Mouse (Mus musculus) embryonic facial prominence, embryonic 15.5 days (tissue): ENCODE data around the gene Pln. TPM values are rescaled to one million over a fixed set of nuclear protein-coding genes. Genes with fewer than 3 reads are reported as not detected.

Experiments
- ATAC-seq: fragments of 200-750 bp; cut with Nextera tagmentation; 2 replicates; pipeline ENCODE4 v1.8.0; 2017; ENCODE audit warnings: low read depth, moderate TSS enrichment; ENCODE audit not compliant: insufficient number of reproducible peaks, low FRiP score, low TSS enrichment
- H3K27ac ChIP-seq: fragments of 300-500 bp; sonication (generic); replicated peaks from 2 replicates; pipeline ENCODE4 v1.5.1; 2015; ENCODE audit warnings: mild to moderate bottlenecking, inconsistent platforms
- H3K27me3 ChIP-seq: fragments of 300-500 bp; sonication (generic); 2 replicates; pipeline ENCODE4 v1.6.1; 2015; ENCODE audit warnings: inconsistent platforms
- H3K36me3 ChIP-seq: fragments of 300-500 bp; sonication (generic); 2 replicates; pipeline ENCODE4 v1.6.1; 2015; ENCODE audit warnings: mild to moderate bottlenecking, inconsistent platforms
- H3K4me1 ChIP-seq: fragments of 300-500 bp; sonication (generic); 2 replicates; pipeline ENCODE4 v1.6.1; 2015; ENCODE audit warnings: inconsistent platforms
- H3K4me2 ChIP-seq: fragments of 300-500 bp; sonication (generic); replicated peaks from 2 replicates; pipeline ENCODE4 v1.6.1; 2015; ENCODE audit warnings: mild to moderate bottlenecking, inconsistent platforms
- H3K4me3 ChIP-seq: fragments of 300-500 bp; sonication (generic); replicated peaks from 2 replicates; pipeline ENCODE4 v1.5.1; 2015; ENCODE audit warnings: mild to moderate bottlenecking, inconsistent platforms
- H3K9ac ChIP-seq: fragments of 300-500 bp; sonication (generic); 2 replicates; pipeline ENCODE4 v1.6.1; 2015; ENCODE audit warnings: inconsistent platforms
- H3K9me3 ChIP-seq: fragments of 300-500 bp; sonication (generic); replicated peaks from 2 replicates; pipeline ENCODE4 v1.6.1; 2016; ENCODE audit warnings: inconsistent platforms
- WGBS: fragments of 180-500 bp; shearing (Covaris S2); methylation state at CpG from one replicate; pipeline ENCODE4 v1.1.7; 2015; 5-methylcytosine and 5-hydroxymethylcytosine counted together
- polyA plus RNA-seq: library from polyadenylated mRNA; unstranded; fragments of >200 nt; fragmentation: Nextera tagmentation; extraction: Ambion mirVana; gene quantifications from 2 replicates; pipeline ENCODE4 v1.2.1, GENCODE M21; 2015

The Pln gene
- polyA plus RNA-seq, 1 experiment from 2014 or later = 0.95 TPM

DNA sequence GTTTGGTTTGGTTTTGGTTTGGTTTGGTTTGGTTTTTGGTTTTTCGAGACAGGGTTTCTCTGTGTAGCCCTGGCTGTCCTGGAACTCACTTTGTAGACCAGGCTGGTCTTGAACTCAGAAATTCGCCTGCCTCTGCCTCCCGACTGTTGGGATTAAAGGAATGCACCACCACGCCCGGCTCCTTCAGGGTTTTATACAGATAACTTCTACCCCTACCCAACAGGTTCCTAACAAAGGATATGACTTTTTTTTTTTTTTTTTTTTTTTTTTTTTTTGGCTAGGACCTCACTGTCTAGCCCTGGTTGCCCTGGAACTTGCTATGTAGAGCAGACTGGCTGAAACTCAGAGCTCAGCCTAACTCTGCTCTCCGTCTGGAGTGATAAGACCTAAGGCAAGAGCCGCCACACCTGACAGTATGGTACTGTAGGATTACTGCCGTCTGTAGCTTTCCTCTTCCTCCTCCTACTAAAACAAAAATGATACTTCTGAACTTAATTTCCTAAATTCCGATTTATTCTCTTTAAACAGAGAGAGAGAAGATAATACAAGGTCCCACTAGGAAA is 4.8 kb downstream of the Pln start:
- Histone ChIP-seq H3K9me3 (no peaks in the 10 kb centered on the region), H3K4me2 (no peak overlapping the region), H3K27me3 (no peaks in the 10 kb centered on the region), H3K36me3 (no peaks in the 10 kb centered on the region), H3K27ac (no peak overlapping the region), H3K4me3 (no peak overlapping the region), H3K4me1 (no peaks in the 10 kb centered on the region), H3K9ac (no peak overlapping the region)
- no peak for ATAC-seq
- 82% methylated on average over 9 of the region's 9 CpGs for WGBS

DNA sequence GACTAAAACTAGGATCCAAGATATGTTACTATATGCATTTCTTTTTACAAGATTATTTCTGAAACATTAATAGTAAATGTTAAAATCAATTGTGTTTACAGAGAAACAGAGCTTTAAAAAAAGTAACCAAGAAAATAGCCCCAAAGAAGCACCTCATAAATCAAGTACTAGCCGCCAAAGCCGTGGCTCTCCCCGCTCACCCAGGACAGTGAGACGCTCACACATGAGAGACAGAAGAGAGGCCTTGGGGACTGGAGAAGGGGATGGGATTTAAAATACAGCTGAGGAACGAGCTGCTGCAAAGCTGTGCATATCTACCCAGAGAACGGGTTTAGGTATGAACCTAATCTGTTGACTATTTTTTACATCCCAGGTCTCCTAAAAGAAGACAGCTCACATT is 5.9 kb downstream of the Pln start:
- H3K4me1 ChIP-seq = 0 out of 2 replicates have a peak, but pooled peaks cover under 1% of the 10 kb centered on the region
- WGBS = 77% methylated on average over 6 of the region's 6 CpGs
- ATAC-seq = no peak
- no peak overlapping the region for H3K4me2 ChIP-seq
- H3K36me3 ChIP-seq = 0 out of 2 replicates have a peak, but pooled peaks cover 4% of the 10 kb centered on the region
- H3K4me3 ChIP-seq = no peak overlapping the region
- no peaks in the 10 kb centered on the region for H3K9me3 ChIP-seq
- no peak overlapping the region for H3K9ac ChIP-seq
- H3K27me3 ChIP-seq = no peaks in the 10 kb centered on the region
- no peak overlapping the region for H3K27ac ChIP-seq

DNA sequence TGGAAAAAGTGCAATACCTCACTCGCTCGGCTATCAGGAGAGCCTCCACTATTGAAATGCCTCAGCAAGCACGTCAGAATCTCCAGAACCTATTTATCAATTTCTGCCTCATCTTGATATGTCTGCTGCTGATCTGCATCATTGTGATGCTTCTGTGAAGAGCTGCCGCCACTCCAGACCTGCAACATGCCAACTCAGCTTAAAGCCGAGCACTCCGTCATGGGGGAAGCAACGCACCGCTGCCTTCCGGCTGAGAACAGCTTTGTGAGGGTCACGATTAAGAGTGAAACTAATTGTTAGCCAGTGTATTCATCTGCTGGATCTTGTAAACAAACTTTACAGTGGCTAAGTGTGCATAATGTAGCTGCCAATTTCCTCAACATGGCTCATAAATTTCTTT is 6.4 kb downstream of the Pln start:
- H3K4me1 ChIP-seq = 0 out of 2 replicates have a peak, but pooled peaks cover 4% of the 10 kb centered on the region
- H3K9ac ChIP-seq = no peak overlapping the region
- no peak overlapping the region for H3K27ac ChIP-seq
- H3K4me3 ChIP-seq = no peak overlapping the region
- ATAC-seq = no peak
- H3K27me3 ChIP-seq = no peaks in the 10 kb centered on the region
- H3K4me2 ChIP-seq = no peak overlapping the region
- H3K9me3 ChIP-seq = no peaks in the 10 kb centered on the region
- 81% methylated on average over 10 of the region's 10 CpGs for WGBS
- H3K36me3 ChIP-seq = 0 out of 2 replicates have a peak, but pooled peaks cover 6% of the 10 kb centered on the region

DNA sequence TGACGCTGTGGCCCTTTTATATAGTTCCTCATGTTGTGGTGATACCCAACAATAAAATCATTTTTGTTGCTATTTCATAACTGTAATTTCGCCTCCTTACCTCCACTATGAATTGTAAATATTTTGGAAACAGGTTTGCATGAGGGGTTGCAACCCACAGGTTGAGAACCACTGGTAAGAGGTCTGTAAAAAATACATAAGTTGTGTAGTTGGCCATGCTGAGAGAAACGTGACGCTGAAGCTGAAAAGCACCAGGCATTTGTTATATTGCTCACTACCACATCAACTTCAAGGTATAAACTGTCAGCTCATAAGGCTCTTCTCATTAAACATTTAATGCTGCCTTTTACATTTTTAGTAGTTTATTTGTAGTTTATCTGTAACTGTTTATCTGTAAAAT is 8.0 kb downstream of the Pln start:
- no peak overlapping the region for H3K4me2 ChIP-seq
- ATAC-seq = no peak
- H3K9me3 ChIP-seq = no peaks in the 10 kb centered on the region
- WGBS = 91% methylated on average over 4 of the region's 4 CpGs
- H3K9ac ChIP-seq = no peak overlapping the region
- H3K36me3 ChIP-seq = 0 out of 2 replicates have a peak, but pooled peaks cover 9% of the 10 kb centered on the region
- H3K27me3 ChIP-seq = no peaks in the 10 kb centered on the region
- no peak overlapping the region for H3K4me3 ChIP-seq
- 0 out of 2 replicates have a peak, but pooled peaks cover 4% of the 10 kb centered on the region for H3K4me1 ChIP-seq
- no peak overlapping the region for H3K27ac ChIP-seq

DNA sequence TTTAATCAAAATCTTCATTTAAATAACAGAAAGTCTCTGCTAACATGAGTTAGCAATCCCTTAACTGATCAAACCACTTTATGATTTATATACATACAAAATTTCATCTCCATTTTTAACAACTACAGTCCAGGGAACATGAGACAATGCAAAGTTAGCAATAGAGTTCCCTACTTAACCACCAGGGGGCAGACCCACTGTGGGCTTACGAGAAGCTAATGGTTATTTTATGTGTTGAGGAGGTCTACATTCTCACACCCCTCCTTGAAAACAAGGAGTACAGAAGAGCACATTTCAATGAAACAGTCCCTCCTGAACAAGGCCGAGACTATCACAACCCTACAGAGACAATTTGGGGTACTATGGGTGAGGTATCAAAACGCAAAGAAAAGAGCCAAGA is 9.0 kb downstream of the Pln start:
- Histone ChIP-seq H3K4me3 (no peak overlapping the region), H3K9me3 (no peaks in the 10 kb centered on the region), H3K27me3 (no peaks in the 10 kb centered on the region), H3K36me3 (0 out of 2 replicates have a peak, but pooled peaks cover 9% of the 10 kb centered on the region), H3K4me2 (no peak overlapping the region), H3K4me1 (0 out of 2 replicates have a peak, but pooled peaks cover 4% of the 10 kb centered on the region), H3K27ac (no peak overlapping the region), H3K9ac (no peak overlapping the region)
- no peak for ATAC-seq
- 59% methylated on average over 3 of the region's 3 CpGs for WGBS

DNA sequence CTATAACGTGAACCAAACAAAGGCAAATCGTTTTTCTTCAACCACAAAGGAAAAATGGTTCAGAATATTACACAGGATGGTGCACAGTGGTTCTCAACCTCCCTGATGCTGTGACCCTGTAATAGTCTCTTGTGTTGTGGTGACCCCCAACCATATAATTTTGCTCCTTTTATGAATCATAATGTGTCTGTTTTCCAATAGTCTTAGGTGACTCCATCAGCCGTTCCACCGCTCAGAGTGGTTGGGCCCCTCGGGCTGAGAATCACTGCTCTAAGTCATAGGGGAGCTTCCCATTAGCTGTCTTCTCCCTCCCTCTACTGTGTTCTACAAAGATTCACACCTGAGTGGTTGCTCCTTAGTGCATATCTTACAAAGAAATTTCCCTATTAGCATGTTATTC is 9.4 kb downstream of the Pln start:
- WGBS = 81% methylated on average over 5 of the region's 5 CpGs
- H3K9me3 ChIP-seq = no peaks in the 10 kb centered on the region
- no peak overlapping the region for H3K4me2 ChIP-seq
- no peak for ATAC-seq
- 0 out of 2 replicates have a peak, but pooled peaks cover 9% of the 10 kb centered on the region for H3K36me3 ChIP-seq
- no peaks in the 10 kb centered on the region for H3K27me3 ChIP-seq
- 0 out of 2 replicates have a peak, but pooled peaks cover 4% of the 10 kb centered on the region for H3K4me1 ChIP-seq
- no peak overlapping the region for H3K27ac ChIP-seq
- H3K9ac ChIP-seq = no peak overlapping the region
- no peak overlapping the region for H3K4me3 ChIP-seq

DNA sequence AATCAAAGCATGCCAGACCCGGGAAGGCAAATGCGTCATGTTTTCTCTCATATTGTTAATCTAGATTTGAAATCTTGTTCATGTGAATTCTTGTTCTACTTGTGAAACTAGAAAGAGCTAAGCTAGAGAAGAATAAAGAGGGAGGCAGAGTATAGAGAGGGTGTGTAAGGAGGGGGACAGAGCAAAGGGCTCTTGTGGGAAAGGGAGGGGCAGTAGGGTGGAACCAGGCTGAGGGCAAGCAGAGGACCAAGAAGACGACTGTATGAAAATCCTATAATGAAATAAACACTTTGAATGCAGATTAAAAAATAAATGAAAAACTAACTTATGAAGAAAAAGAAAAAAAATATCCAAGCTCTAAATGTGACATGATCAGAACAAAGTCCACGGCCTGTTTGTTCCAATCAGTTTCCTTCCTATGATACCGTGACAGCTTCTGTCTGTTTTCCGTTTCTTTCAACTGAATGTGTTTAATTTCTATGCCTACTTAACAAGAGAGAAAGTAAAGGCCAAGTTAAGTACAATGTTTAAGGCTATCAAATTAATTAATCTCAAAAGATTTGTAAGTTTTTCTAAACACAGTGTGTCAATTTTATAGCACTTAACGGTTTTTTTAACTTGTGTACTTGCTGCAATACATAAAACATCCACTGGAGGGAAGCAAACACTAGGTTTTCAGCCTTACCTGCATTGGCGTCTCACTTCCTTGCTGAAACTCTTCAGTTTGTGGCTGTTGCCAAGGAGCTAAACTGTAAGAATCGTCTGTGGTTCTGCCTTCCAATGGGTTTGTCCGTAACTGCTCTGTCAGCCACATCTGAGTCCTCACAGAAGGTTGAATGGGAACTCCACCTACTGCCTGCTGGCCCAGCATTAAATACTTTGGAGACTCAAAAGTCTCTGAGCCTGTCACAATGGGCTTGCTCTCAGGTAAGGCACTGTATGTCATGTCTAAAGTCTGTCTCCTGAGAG is 10.6 kb downstream of the Pln start:
- Histone ChIP-seq H3K9ac (no peak overlapping the region), H3K4me1 (0 out of 2 replicates have a peak, but pooled peaks cover 4% of the 10 kb centered on the region), H3K36me3 (0 out of 2 replicates have a peak, but pooled peaks cover 9% of the 10 kb centered on the region), H3K9me3 (no peaks in the 10 kb centered on the region), H3K27me3 (no peaks in the 10 kb centered on the region), H3K4me3 (no peak overlapping the region), H3K4me2 (no peak overlapping the region), H3K27ac (no peak overlapping the region; the same call in 1 of the 2 replicates)
- WGBS = 57% methylated on average over 10 of the region's 10 CpGs
- ATAC-seq = no peak; the same call in 1 of the 2 replicates

DNA sequence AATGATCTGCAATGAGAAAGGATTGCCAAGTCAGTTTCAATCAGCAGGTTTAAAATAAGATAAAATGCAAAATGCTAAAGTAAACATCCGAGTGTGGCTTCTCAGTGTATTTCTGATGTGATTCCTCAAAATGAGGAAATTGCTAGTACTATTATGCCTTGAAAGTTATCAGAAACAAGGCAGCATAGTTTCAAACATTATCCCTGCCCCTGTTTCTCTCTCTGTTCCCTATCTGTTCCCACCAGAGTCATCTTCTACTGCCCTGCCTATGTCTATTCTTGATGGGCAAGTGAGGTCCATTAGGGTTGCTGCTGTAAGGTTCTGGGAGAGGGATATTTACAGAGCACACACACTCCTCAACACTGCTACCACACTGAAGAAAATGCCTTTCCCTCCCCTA is 11.8 kb downstream of the Pln start:
- 91% methylated on average over 1 of the region's 1 CpGs for WGBS
- H3K36me3 ChIP-seq = 0 out of 2 replicates have a peak, but pooled peaks cover 9% of the 10 kb centered on the region
- no peak overlapping the region for H3K9ac ChIP-seq
- ATAC-seq = no peak
- H3K27me3 ChIP-seq = no peaks in the 10 kb centered on the region
- H3K9me3 ChIP-seq = no peaks in the 10 kb centered on the region
- H3K4me3 ChIP-seq = no peak overlapping the region
- H3K4me1 ChIP-seq = 0 out of 2 replicates have a peak, but pooled peaks cover 4% of the 10 kb centered on the region
- H3K27ac ChIP-seq = no peak overlapping the region
- no peak overlapping the region for H3K4me2 ChIP-seq

DNA sequence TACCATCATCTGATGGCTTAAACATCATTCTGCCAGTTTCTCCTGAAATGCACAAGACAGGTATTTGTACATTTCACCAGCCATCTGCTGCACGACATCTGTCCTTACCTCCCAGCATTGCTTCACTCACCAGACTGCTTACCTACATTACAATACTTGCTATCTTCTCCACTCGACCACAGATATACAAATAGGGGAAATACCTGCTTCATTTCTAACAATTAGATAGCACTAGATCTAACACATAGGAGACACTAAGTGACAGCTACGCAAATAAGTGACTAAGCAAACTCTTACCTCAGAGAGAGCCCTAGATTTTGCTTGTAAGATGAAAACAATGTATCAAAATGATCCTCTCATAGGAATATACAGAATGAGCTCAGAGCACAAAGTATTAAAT is 16.2 kb downstream of the Pln start:
- Histone ChIP-seq H3K4me3 (no peak overlapping the region), H3K4me2 (no peak overlapping the region), H3K4me1 (0 out of 2 replicates have a peak, but pooled peaks cover under 1% of the 10 kb centered on the region), H3K27me3 (no peaks in the 10 kb centered on the region), H3K9ac (no peak overlapping the region), H3K9me3 (no peaks in the 10 kb centered on the region), H3K36me3 (peaks cover 16% of the 10 kb centered on the region), H3K27ac (no peak overlapping the region)
- 82% methylated on average over 3 of the region's 3 CpGs for WGBS
- ATAC-seq = no peak

DNA sequence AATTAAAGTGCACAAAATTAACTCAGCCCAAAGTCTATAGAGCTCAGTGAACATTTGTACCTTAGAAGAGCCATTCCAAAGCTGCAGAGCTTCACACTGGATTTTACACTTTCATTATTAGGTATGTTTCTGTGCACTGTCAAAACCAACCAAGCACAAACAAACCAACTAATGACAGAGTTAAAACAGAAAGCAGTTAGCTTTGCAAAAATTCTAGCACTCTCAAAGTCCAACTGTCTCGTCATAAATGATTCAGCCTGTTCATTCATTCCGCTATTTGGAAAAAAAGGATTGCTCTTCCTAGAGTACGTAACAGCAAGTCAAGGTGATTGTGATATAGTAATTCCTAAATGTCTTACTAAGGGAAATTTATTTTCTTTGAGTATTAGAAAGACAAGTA is 21.5 kb downstream of the Pln start:
- no peaks in the 10 kb centered on the region for H3K27me3 ChIP-seq
- no peak overlapping the region for H3K4me2 ChIP-seq
- WGBS = 91% methylated on average over 3 of the region's 3 CpGs
- H3K9ac ChIP-seq = no peak overlapping the region
- H3K4me3 ChIP-seq = no peak overlapping the region
- H3K4me1 ChIP-seq = no peaks in the 10 kb centered on the region
- H3K9me3 ChIP-seq = no peaks in the 10 kb centered on the region
- no peak for ATAC-seq
- H3K36me3 ChIP-seq = peaks cover 12% of the 10 kb centered on the region
- no peak overlapping the region for H3K27ac ChIP-seq

DNA sequence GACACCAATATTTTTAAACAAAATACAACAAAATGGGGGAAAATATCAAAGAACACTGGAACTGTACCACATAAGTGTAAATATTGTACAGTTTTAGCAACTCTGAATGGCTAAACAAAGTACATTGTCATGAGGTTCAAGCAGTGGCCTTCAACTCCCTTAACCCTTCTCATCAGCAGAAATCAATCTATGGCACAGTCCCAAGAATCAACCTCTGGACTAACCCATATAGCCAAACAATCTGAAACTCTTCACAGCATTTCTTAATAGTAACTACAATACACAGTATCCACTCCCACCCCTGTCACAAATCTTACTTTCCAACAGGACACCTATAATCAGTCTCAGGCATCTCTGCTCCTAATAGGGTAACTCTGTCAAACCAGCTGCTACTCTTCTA is 26.8 kb downstream of the Pln start:
- Histone ChIP-seq H3K36me3 (no peaks in the 10 kb centered on the region), H3K4me2 (no peak overlapping the region), H3K9me3 (no peaks in the 10 kb centered on the region), H3K4me1 (no peaks in the 10 kb centered on the region), H3K27ac (no peak overlapping the region), H3K27me3 (no peaks in the 10 kb centered on the region), H3K4me3 (no peak overlapping the region), H3K9ac (no peak overlapping the region)
- no peak for ATAC-seq
